Mouse (Mus musculus) forebrain, embryonic 14.5 days (tissue): ENCODE measurements around the gene Gm10337. TPM values are rescaled to one million over a fixed set of nuclear protein-coding genes. Genes with fewer than 3 reads are reported as not detected.

Experiments
- ATAC-seq: fragments of 200-750 bp; cut with Nextera tagmentation; 2 replicates; pipeline ENCODE4 v1.8.0; 2017; ENCODE audit warnings: mild to moderate bottlenecking, moderate library complexity
- DNase-seq: peaks from one replicate; pipeline ENCODE4 v3.0.0-alpha.2; 2015; ENCODE audit warnings: low spot score
- H3K27ac ChIP-seq: fragments of 300-500 bp; sonication (generic); 2 replicates; pipeline ENCODE4 v1.5.1; 2014; ENCODE audit warnings: low read depth, mild to moderate bottlenecking, control low read depth, low read length, moderate library complexity
- H3K27me3 ChIP-seq: fragments of 300-500 bp; sonication (generic); replicated peaks from 2 replicates; pipeline ENCODE4 v1.6.1; 2014; ENCODE audit warnings: low read length, control low read depth, mixed read lengths; ENCODE audit not compliant: control insufficient read depth, insufficient read depth
- H3K36me3 ChIP-seq: fragments of 300-500 bp; sonication (generic); 2 replicates; pipeline ENCODE4 v1.6.1; 2014; ENCODE audit warnings: low read length, control low read depth; ENCODE audit not compliant: control insufficient read depth, insufficient read depth
- H3K4me1 ChIP-seq: fragments of 300-500 bp; sonication (generic); 2 replicates; pipeline ENCODE4 v1.6.1; 2014; ENCODE audit warnings: antibody characterized with exemption, low read length, control low read depth; ENCODE audit not compliant: control insufficient read depth, insufficient read depth
- H3K4me2 ChIP-seq: fragments of 300-500 bp; sonication (generic); 2 replicates; pipeline ENCODE4 v1.6.1; 2014; ENCODE audit warnings: mild to moderate bottlenecking, control low read depth, low read length
- H3K4me3 ChIP-seq: fragments of 300-500 bp; sonication (generic); 2 replicates; pipeline ENCODE4 v1.5.1; 2014; ENCODE audit warnings: low read depth, low read length, control low read depth
- H3K9ac ChIP-seq: fragments of 300-500 bp; sonication (generic); 2 replicates; pipeline ENCODE4 v1.6.1; 2014; ENCODE audit warnings: mild to moderate bottlenecking, low read length, control low read depth, moderate library complexity
- H3K9me3 ChIP-seq: fragments of 300-500 bp; sonication (generic); replicated peaks from 2 replicates; pipeline ENCODE4 v1.6.1; 2016; ENCODE audit warnings: low read length, control low read depth, mixed read lengths; ENCODE audit not compliant: control insufficient read depth
- WGBS: fragments of 180-500 bp; shearing (Covaris S2); extraction: QIAGEN DNeasy Blood & Tissue Kit; methylation state at CpG from one replicate; pipeline ENCODE4 v1.1.7; 2014; 5-methylcytosine and 5-hydroxymethylcytosine counted together
- polyA plus RNA-seq: library from polyadenylated mRNA; unstranded; fragments of >200 nt; fragmentation: Nextera tagmentation; extraction: Ambion mirVana; gene quantifications from 2 replicates; pipeline ENCODE4 v1.2.1, GENCODE M21; 2014

Gene Gm10337
- polyA plus RNA-seq, 1 experiment from 2014 or later: not detected

DNA sequence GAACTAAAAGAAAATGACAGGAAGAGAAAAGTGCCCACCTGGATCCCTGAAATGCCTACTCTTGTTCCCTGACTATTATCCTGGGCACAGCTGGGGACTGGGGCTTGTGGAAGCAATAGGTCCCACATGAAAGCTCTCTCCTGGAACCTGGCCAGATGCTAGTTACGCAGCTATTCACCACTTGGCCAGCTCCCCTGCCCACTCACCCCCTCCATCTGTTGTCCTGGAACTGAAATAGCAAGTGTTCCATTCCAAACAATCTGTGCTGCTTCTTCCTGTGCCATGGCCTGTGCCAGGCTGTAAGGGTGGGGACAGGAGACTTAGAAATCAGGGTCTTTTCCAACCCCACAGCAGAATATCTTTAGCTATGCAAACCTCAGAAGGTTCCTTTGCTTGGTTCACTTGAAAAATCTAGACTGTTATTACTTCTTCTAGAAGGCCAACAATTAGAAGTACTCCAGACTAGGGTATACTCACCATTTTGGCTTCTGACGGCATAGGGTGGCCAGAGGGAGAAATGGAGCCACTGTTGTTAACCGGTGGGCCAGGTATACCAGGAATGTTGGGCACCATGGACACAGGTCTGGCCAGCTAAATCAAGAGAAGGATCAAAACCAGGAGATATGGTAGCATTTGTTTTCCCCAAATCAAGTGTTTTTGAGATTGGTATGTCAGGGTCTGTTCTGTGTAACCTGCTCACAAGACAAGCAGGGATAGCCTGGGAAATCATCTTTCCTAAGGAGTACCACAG is 43.3 kb downstream of the Gm10337 start:
- 62% methylated on average over 3 of the region's 3 CpGs for WGBS
- peaks cover 11% of the 10 kb centered on the region; the same call in 1 of the 2 replicates for H3K4me1 ChIP-seq
- H3K4me2 ChIP-seq: no peak overlapping the region
- no peaks in the 10 kb centered on the region for H3K9me3 ChIP-seq
- DNase-seq (peak; percentile 92), ATAC-seq (peak; percentile 88)
- no peak overlapping the region for H3K9ac ChIP-seq
- H3K27ac ChIP-seq: peak overlapping the region; percentile 89
- no peak overlapping the region for H3K4me3 ChIP-seq
- H3K27me3 ChIP-seq: no peaks in the 10 kb centered on the region
- peaks cover 29% of the 10 kb centered on the region for H3K36me3 ChIP-seq

DNA sequence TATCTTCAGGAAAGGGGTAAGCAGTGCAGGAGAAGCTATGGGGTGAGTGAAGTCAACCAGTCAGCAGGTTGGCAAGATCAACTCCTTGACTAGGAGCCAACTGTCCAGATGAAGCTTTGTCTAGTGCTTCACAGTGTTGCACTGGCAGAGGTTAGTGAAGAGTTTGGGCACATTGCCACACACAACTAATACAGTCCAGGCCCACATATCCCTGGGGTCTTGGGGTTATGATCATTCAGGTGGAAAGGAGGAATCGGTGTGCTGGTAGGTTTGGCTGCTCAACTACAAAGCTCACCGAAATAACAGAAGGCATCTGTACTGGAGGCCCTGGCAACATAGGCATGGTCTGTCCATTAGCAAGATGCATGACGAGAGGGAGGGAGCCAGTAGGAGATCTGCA is 44.0 kb downstream of the Gm10337 start:
- Histone ChIP-seq H3K4me1 (peaks cover 11% of the 10 kb centered on the region; the same call in 1 of the 2 replicates), H3K9me3 (no peaks in the 10 kb centered on the region), H3K4me3 (no peak overlapping the region), H3K9ac (no peak overlapping the region), H3K4me2 (no peak overlapping the region), H3K27me3 (no peaks in the 10 kb centered on the region), H3K27ac (peak overlapping the region; percentile 89), H3K36me3 (peaks cover 35% of the 10 kb centered on the region)
- DNase-seq (peak; percentile 65), ATAC-seq (peak; percentile 80)
- 57% methylated on average over 3 of the region's 3 CpGs for WGBS

DNA sequence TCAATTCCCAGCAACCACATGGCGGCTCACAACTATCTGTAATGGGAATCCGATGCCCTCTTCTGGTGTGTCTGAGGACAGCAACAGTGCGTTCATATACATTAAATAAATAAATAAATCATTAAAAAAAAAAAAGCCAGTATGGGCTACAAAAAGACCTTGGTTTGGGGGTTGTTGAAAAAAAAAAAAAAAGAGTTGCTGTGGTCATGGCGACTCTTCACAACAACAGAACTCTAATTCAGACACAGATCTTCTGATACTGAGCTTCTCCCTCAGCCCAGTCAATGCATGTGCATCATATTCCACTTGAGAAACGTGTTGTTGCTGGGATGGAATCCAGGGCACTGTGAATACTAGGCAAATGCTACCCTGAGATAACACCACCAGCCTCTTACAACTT is 49.1 kb downstream of the Gm10337 start:
- 95% methylated on average over 5 of the region's 5 CpGs for WGBS
- no peak overlapping the region for H3K9ac ChIP-seq
- H3K4me1 ChIP-seq: peaks cover under 1% of the 10 kb centered on the region; the same call in 1 of the 2 replicates
- H3K4me2 ChIP-seq: no peak overlapping the region
- no peaks in the 10 kb centered on the region for H3K27me3 ChIP-seq
- ATAC-seq (no peak), DNase-seq (no peak)
- no peaks in the 10 kb centered on the region for H3K9me3 ChIP-seq
- H3K36me3 ChIP-seq: peaks cover 45% of the 10 kb centered on the region
- no peak overlapping the region for H3K4me3 ChIP-seq
- H3K27ac ChIP-seq: no peak overlapping the region

Other genes with a start within 250 kb of the Gm10337 start
- gene Rarg, start 246.2 kb upstream of the Gm10337 start, polyA plus RNA-seq: 4.0 and 5.3 TPM in 2 replicates
- gene Gm9918, start 233.2 kb upstream of the Gm10337 start, polyA plus RNA-seq: not detected in 2 replicates
- gene Mfsd5, start 224.3 kb upstream of the Gm10337 start, polyA plus RNA-seq: 43.8 and 48.8 TPM in 2 replicates
- 11.5 and 13.5 TPM in 2 replicates for gene Espl1, start 207.5 kb upstream of the Gm10337 start, polyA plus RNA-seq
- gene Pfdn5, start 177.6 kb upstream of the Gm10337 start, polyA plus RNA-seq: 509 and 642 TPM in 2 replicates
- gene Myg1, start 172.0 kb upstream of the Gm10337 start, polyA plus RNA-seq: 90.9 and 108 TPM in 2 replicates
- 43.2 and 48.2 TPM in 2 replicates for gene Aaas, start 153.0 kb upstream of the Gm10337 start, polyA plus RNA-seq
- gene Sp7, start 136.5 kb upstream of the Gm10337 start, polyA plus RNA-seq: 0.33 and 0.39 TPM in 2 replicates
- gene Sp1, start 97.6 kb upstream of the Gm10337 start, polyA plus RNA-seq: 6.6 and 7.0 TPM in 2 replicates
- 0.11 and 0.25 TPM in 2 replicates for gene Amhr2, start 58.4 kb upstream of the Gm10337 start, polyA plus RNA-seq
- gene Prr13, start 44.7 kb upstream of the Gm10337 start, polyA plus RNA-seq: 103 and 116 TPM in 2 replicates
- 187 and 226 TPM in 2 replicates for gene Pcbp2, start 33.2 kb upstream of the Gm10337 start, polyA plus RNA-seq
- 28.6 and 36.9 TPM in 2 replicates for gene Map3k12, start 13.3 kb downstream of the Gm10337 start, polyA plus RNA-seq
- 83.9 and 90.7 TPM in 2 replicates for gene Tarbp2, start 14.5 kb downstream of the Gm10337 start, polyA plus RNA-seq
- gene Npff, start 21.2 kb downstream of the Gm10337 start, polyA plus RNA-seq: 1.3 and 1.4 TPM in 2 replicates
- gene Gm28047, start 121.3 kb downstream of the Gm10337 start, polyA plus RNA-seq: not detected in 2 replicates
- gene Atf7, start 121.7 kb downstream of the Gm10337 start, polyA plus RNA-seq: 12.6 and 15.4 TPM in 2 replicates
- 62.4 and 88.3 TPM in 2 replicates for gene Atp5g2, start 168.6 kb downstream of the Gm10337 start, polyA plus RNA-seq
- 48.2 and 61.2 TPM in 2 replicates for gene Calcoco1, start 218.5 kb downstream of the Gm10337 start, polyA plus RNA-seq